Mouse (Mus musculus) neutrophil, adult 5-6 weeks (primary cell): ENCODE measurements around the gene C530008M17Rik. TPM values are rescaled to one million over a fixed set of nuclear protein-coding genes. Genes with fewer than 3 reads are reported as not detected.

Experiments used
- ATAC-seq: fragments of 151-379, 151-347 bp; 2 replicates; pipeline ENCODE4 v1.8.0; 2017; ENCODE audit warnings: mild to moderate bottlenecking, moderate TSS enrichment; ENCODE audit not compliant: insufficient number of reproducible peaks, poor library complexity, low FRiP score, severe bottlenecking; ENCODE audit errors: extremely low read depth
- total RNA-seq: library from RNA; stranded (forward); fragments of 200-1000 nt; gene quantifications from 2 replicates; pipeline ENCODE4 v1.2.3, GENCODE M21; 2017

C530008M17Rik gene
- total RNA-seq, 1 experiment from 2014 or later = 1.0 TPM

GRCm38 (mm10) chr5:76691706-76692424 lies 35.6 kb downstream of the C530008M17Rik start:
- ATAC-seq = no peak

GRCm38 (mm10) chr5:76697536-76697935 lies 41.2 kb downstream of the C530008M17Rik start:
- ATAC-seq = no peak

DNA sequence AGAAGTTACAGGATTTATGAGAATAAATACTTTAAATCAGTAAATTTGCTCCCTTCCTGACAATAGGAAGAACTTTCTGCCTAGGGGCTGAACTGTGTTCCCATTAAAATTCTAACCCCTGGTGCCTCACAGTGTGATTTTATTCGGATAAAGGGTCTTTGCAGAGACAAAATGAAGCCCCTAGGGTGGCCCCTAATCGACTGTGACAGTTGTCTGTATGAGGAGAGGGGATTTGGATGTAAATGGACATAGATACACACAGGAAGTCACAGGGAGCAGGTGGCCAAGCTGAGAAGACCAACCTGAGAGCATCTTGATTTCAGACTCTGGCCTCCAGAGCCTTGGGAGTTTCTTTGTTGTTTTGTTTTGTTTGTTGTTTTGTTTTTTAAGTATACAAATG lies 41.9 kb downstream of the C530008M17Rik start:
- no peak for ATAC-seq

GRCm38 (mm10) chr5:76701127-76701853 lies 45.0 kb downstream of the C530008M17Rik start:
- ATAC-seq = no peak

- no peak for ATAC-seq
Measured at GRCm38 (mm10) chr5:76702104-76702503, 45.8 kb downstream of the C530008M17Rik start.

GRCm38 (mm10) chr5:76702646-76703045 lies 46.3 kb downstream of the C530008M17Rik start:
- ATAC-seq = no peak

GRCm38 (mm10) chr5:76705307-76706173 lies 49.2 kb downstream of the C530008M17Rik start:
- ATAC-seq = no peak

- ATAC-seq = no peak
Measured at GRCm38 (mm10) chr5:76707072-76707471, 50.8 kb downstream of the C530008M17Rik start.

- no peak for ATAC-seq
Measured at GRCm38 (mm10) chr5:76708004-76708403, 51.7 kb downstream of the C530008M17Rik start.

DNA sequence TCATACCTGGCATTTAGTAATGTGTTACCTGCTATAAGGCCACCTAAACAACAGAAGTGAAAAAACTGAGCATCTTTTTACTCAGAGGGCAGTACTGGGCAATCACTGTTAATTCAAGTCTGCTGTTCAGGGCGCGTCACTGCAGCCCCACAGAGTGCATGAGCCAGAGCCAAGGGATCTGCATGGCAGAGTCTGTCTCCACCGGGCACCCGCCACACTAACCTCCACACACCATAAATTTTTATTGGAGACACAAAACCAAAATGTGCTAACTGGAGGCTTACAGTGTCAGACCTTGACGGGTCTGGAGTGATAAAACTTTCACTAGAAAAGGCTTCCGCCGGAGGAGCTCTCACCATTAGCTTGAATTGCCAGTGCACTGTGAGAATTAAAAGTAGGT lies 57.4 kb downstream of the C530008M17Rik start:
- no peak for ATAC-seq

GRCm38 (mm10) chr5:76719954-76720353 lies 63.6 kb downstream of the C530008M17Rik start:
- ATAC-seq = no peak

DNA sequence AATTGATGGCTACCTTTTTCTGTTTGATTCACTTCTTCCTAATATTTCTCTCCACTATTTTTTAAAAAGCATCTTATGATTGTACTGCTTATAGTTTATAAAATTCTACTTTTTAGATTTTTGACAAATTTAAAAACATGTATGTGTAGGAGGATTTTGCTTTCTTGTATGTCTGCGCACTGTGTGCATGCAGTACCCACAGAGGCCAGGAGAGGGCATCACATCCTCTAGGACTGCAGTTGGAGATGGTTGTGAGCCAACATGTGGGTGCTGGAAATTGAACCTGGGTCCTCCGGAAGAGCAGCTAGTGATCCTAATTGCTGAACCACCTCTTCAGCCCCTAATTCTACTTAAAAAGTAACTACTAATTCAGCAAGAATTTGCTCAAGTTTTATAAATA lies 68.6 kb downstream of the C530008M17Rik start:
- no peak for ATAC-seq

DNA sequence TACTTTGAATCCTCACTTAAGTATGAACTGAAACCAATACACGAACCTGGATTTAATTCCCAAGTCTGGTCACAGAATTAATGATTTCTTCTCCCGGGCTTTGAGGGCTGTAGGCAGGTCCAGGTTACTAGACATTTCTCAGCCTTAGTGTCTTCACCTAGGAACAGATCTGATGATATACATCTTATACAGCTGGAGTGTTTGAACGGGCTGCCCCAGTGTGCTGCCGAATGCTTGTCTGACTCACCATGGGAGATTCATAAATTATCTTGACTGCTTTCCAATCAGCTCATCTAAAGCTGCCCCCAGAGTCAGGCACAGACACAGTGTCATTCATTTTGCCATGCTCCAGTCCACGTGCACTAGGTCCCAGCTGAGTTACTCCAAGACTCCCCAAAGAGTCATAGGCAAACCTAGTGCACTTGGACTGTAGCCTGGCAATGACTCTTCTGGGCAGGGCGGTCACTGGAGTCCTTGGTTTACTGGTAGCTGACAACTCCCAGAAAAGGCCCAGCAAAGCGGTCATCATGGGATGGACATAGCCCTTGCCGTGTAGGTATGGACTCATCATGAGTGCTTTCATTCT lies 70.3 kb downstream of the C530008M17Rik start:
- no peak for ATAC-seq

GRCm38 (mm10) chr5:76733055-76733641 lies 76.8 kb downstream of the C530008M17Rik start:
- no peak for ATAC-seq

- no peak for ATAC-seq
Measured at GRCm38 (mm10) chr5:76741463-76741862, 85.2 kb downstream of the C530008M17Rik start.

DNA sequence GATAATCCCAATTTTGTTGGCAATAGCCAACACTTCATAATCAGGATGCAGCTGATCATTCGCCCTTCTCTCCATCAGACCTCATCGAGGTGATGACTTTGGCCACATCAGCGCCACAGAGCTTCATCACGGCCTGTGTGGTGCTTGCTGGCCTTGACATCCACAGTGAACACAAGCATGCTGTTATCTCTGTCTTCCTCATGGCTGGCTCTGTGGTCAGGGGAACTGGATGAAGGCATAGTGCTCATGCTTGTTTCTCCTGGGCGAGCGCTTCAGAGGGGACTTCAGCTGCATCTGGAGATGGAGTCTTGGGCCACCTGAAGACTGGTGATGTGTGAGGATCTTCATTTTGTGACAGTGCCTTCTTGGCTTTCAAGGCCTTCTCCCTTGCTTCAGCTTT lies 85.8 kb downstream of the C530008M17Rik start:
- ATAC-seq = no peak

DNA sequence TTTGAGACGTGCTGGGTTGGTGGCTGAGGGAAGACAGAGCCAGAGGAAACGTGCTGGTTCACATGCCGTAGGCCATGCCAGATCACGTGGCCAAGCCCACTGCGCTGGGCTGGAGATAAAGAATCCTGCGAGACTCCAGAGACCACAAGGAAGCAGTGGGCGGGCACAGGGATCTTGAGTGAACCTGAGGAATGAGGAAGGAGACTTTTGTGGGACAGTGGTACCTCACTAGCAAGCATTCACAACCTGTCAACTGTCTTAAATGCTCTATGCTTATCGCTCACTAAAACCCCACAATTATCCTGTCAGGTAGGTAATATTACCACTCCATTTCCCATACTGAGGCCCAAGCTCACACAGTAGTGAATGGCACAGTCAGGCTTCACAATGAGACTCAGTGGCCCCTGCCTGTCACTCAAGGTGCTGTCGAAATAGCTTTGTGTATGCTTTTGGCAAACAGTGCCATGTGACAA lies 88.5 kb downstream of the C530008M17Rik start:
- ATAC-seq = no peak

DNA sequence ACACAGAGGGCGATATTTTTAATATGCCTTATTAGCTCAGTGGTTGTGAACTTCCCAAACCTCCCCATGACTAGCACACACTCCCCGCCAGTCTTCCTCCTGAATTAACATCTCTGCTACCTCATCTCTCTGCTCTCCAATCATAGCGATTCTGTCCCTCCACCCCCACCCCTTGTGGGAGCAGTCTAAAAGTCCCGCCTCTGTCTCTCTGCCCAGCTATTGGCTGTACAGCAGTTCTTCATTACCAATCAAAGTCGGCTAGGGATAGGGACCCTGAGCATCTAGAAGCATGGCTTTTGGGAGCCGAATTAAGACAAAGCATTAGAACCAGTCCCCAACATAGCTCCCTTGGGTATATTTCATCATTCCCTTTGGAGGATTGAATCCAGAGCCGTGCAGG lies 91.5 kb downstream of the C530008M17Rik start:
- no peak for ATAC-seq

DNA sequence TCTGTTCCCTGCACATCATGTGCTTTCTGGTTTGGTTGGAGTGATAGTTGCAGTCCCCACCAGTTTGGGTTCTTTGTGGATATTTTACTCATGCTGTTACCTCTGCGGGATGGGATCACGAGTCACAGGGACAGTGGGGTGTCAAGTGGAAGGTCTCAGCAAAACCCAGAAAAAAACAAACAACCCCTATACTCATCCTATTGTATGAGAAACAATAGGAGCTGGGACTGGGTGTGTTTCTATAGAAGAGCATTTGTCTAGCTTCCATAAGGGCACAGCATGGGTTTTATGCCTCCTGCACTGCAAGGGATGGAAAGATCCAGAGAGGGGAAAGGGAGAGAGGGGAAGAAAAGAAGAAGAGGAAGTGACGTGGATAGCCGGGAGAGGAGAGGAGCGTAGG lies 96.0 kb downstream of the C530008M17Rik start:
- no peak for ATAC-seq
